ENCODE assay signal across 27 mouse cellular contexts in the genomic region with DNA sequence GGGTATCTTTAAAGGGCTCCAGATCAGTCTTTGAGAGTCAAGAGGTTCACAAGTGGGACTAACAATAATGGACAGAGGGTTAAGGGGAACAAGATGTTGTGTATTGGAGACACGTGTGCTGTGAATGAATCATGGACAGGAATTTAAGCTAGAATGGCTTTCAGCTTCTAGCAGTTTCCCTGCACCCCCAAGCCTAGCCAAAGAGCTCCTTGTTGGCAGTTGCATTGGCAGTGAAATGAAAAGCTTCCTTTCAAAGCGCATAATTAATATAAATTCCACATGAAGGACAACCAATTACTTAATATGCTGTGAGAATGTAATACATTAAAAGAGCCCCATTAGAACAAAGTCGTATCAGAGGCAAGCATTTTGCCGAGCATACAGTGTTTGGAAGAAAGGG.
DNase-seq lines count a peak whose midpoint lies in the region; ATAC-seq and TF ChIP-seq lines count a peak whose summit lies in the region.
"Had no signal": no experiment of that assay in that cellular context is flagged by ENCODE, and none has a peak within 500 bp of the region (broad histone marks: within the 10 kb centered on the region; RNA-seq: fewer than 3 reads in every experiment).

No protein-coding gene starts in this region.

- H3K27ac ChIP-seq in forebrain, embryonic 14.5 days (ENCODE audit: low read depth, low read length) = no peak overlapping the region
- H3K27ac ChIP-seq in forebrain, embryonic 10.5 days = no peak overlapping the region
- H3K27ac ChIP-seq in heart, embryonic 10.5 days = no peak overlapping the region
- no peak overlapping the region for H3K27ac ChIP-seq in midbrain, embryonic 14.5 days (replicated peaks; ENCODE audit: low read depth, low read length)
- H3K27ac ChIP-seq in midbrain, embryonic 10.5 days (replicated peaks) = no peak overlapping the region
- H3K27ac ChIP-seq: embryonic facial prominence, embryonic 13.5 days; heart, embryonic 13.5 days; hindbrain, embryonic 13.5 days had no signal

- no peak for TF ChIP-seq POLR2A in brain, embryonic 14.5 days (IDR thresholded peaks at IDR 0.05; ENCODE audit: borderline replicate concordance, extremely low read depth, insufficient read depth, insufficient read length, poor library complexity, severe bottlenecking)

- peak; percentile 41 for DNase-seq in forebrain, embryonic 14.5 days (ENCODE audit: low spot score)
- no peak for DNase-seq in forebrain, embryonic 10.5 days (ENCODE audit: extremely low spot score, low spot score)
- peak; percentile 10 for DNase-seq in heart, embryonic 10.5 days (ENCODE audit: low spot score)
- DNase-seq in heart, postnatal 25 days (ENCODE audit: low spot score) = no peak
- DNase-seq in midbrain, embryonic 14.5 days = peak; percentile 9
- DNase-seq in midbrain, embryonic 10.5 days (ENCODE audit: low spot score) = no peak
- DNase-seq in brain, embryonic 14.5 days (ENCODE audit: low read depth) = peak; percentile 56
- DNase-seq: adrenal gland, adult 2 months; adrenal gland, postnatal 14 days; B cell, adult 2 months; cerebellum, adult 11-12 months; cerebellum, adult 8-10 months; cerebellum, postnatal 10 days; cerebellum, postnatal 36 days; gastrocnemius, postnatal 25 days; heart, adult 18-20 months; heart, postnatal 14 days; kidney, adult 18-20 months had no signal

- WGBS in forebrain, embryonic 14.5 days = 26% methylated on average over 4 of the region's 4 CpGs
- 77% methylated on average over 4 of the region's 4 CpGs for WGBS in forebrain, embryonic 10.5 days
- 78% methylated on average over 4 of the region's 4 CpGs for WGBS in heart, embryonic 10.5 days
- whole genome bisulfite sequencing in midbrain, embryonic 14.5 days = 78% methylated on average over 4 of the region's 4 CpGs
- WGBS in midbrain, embryonic 10.5 days = 90% methylated on average over 4 of the region's 4 CpGs

- H3K4me1 ChIP-seq in forebrain, embryonic 14.5 days (ENCODE audit: control insufficient read depth, insufficient read depth, low read length) = peaks cover 4% of the 10 kb centered on the region; the same call in 1 of the 2 replicates
- H3K4me1 ChIP-seq in forebrain, embryonic 10.5 days = peaks cover 25% of the 10 kb centered on the region
- H3K4me1 ChIP-seq in heart, embryonic 10.5 days = peaks cover 3% of the 10 kb centered on the region
- H3K4me1 ChIP-seq in midbrain, embryonic 14.5 days (ENCODE audit: control insufficient read depth, insufficient read depth, low read length) = no peaks in the 10 kb centered on the region
- H3K4me1 ChIP-seq in midbrain, embryonic 10.5 days = peaks cover 29% of the 10 kb centered on the region

- H3K36me3 ChIP-seq in forebrain, embryonic 14.5 days (ENCODE audit: control insufficient read depth, insufficient read depth, low read length) = no peaks in the 10 kb centered on the region
- H3K36me3 ChIP-seq in forebrain, embryonic 10.5 days (replicated peaks) = no peaks in the 10 kb centered on the region
- H3K36me3 ChIP-seq in heart, embryonic 10.5 days = no peaks in the 10 kb centered on the region
- H3K36me3 ChIP-seq in midbrain, embryonic 14.5 days (ENCODE audit: control insufficient read depth, insufficient read depth, low read length) = no peaks in the 10 kb centered on the region
- H3K36me3 ChIP-seq in midbrain, embryonic 10.5 days = no peaks in the 10 kb centered on the region
- H3K36me3 ChIP-seq: embryonic facial prominence, embryonic 13.5 days; G1E; heart, embryonic 13.5 days; hindbrain, embryonic 13.5 days had no signal

- no peak overlapping the region for H3K4me2 ChIP-seq in forebrain, embryonic 14.5 days (ENCODE audit: low read length)
- H3K4me2 ChIP-seq in midbrain, embryonic 14.5 days (ENCODE audit: low read length) = no peak overlapping the region
- H3K4me2 ChIP-seq: embryonic facial prominence, embryonic 13.5 days; heart, embryonic 13.5 days; hindbrain, embryonic 13.5 days had no signal

- H3K9me3 ChIP-seq in forebrain, embryonic 14.5 days (replicated peaks; ENCODE audit: control insufficient read depth, low read length) = no peaks in the 10 kb centered on the region
- H3K9me3 ChIP-seq in forebrain, embryonic 10.5 days = no peaks in the 10 kb centered on the region
- H3K9me3 ChIP-seq in heart, embryonic 10.5 days = no peaks in the 10 kb centered on the region
- 0 out of 2 replicates have a peak, but pooled peaks cover 4% of the 10 kb centered on the region for H3K9me3 ChIP-seq in midbrain, embryonic 14.5 days (ENCODE audit: control insufficient read depth, low read length)
- H3K9me3 ChIP-seq in midbrain, embryonic 10.5 days (replicated peaks) = no peaks in the 10 kb centered on the region
- H3K9me3 ChIP-seq: embryonic facial prominence, embryonic 13.5 days; G1E; heart, embryonic 13.5 days; hindbrain, embryonic 13.5 days had no signal

- no peak overlapping the region for H3K4me3 ChIP-seq in forebrain, embryonic 14.5 days (ENCODE audit: low read depth, low read length)
- no peak overlapping the region for H3K4me3 ChIP-seq in forebrain, embryonic 10.5 days
- H3K4me3 ChIP-seq in heart, embryonic 10.5 days = no peak overlapping the region
- H3K4me3 ChIP-seq in midbrain, embryonic 14.5 days (replicated peaks; ENCODE audit: low read depth, low read length) = no peak overlapping the region
- H3K4me3 ChIP-seq in midbrain, embryonic 10.5 days = no peak overlapping the region
- H3K4me3 ChIP-seq: embryonic facial prominence, embryonic 13.5 days; erythroblast, embryonic 14.5 days; heart, embryonic 13.5 days; hindbrain, embryonic 13.5 days had no signal

- TF ChIP-seq CTCF in brain, embryonic 14.5 days (IDR thresholded peaks at IDR 0.05; ENCODE audit: borderline replicate concordance, extremely low read depth, insufficient read depth, insufficient read length) = no peak

- no peak overlapping the region for H3K9ac ChIP-seq in forebrain, embryonic 14.5 days (ENCODE audit: low read length)
- H3K9ac ChIP-seq in midbrain, embryonic 14.5 days (replicated peaks; ENCODE audit: low read length) = no peak overlapping the region
- H3K9ac ChIP-seq: embryonic facial prominence, embryonic 13.5 days; heart, embryonic 13.5 days; hindbrain, embryonic 13.5 days had no signal

- intact Hi-C loops in heart, postnatal 25 days (cut with DNase I) = no loop called here

- ATAC-seq in forebrain, embryonic 14.5 days = no peak
- ATAC-seq in midbrain, embryonic 14.5 days (ENCODE audit: low FRiP score, low TSS enrichment) = no peak
- ATAC-seq: hindbrain, embryonic 16.5 days; inflammation-experienced regulatory T-cells, adult 6 months; intestine, embryonic 16.5 days had no signal

- H3K27me3 ChIP-seq in forebrain, embryonic 14.5 days (replicated peaks; ENCODE audit: control insufficient read depth, insufficient read depth, low read length) = no peaks in the 10 kb centered on the region
- H3K27me3 ChIP-seq in forebrain, embryonic 10.5 days (ENCODE audit: poor library complexity, severe bottlenecking) = peaks cover 15% of the 10 kb centered on the region; the same call in 1 of the 2 replicates
- H3K27me3 ChIP-seq in heart, embryonic 10.5 days (ENCODE audit: insufficient read depth, poor library complexity, severe bottlenecking) = peaks cover 23% of the 10 kb centered on the region; the same call in 1 of the 2 replicates
- no peaks in the 10 kb centered on the region; the same call in 1 of the 2 replicates for H3K27me3 ChIP-seq in midbrain, embryonic 14.5 days (ENCODE audit: control insufficient read depth, insufficient read depth, low read length)
- 0 out of 2 replicates have a peak, but pooled peaks cover 3% of the 10 kb centered on the region for H3K27me3 ChIP-seq in midbrain, embryonic 10.5 days (ENCODE audit: low read depth, poor library complexity, severe bottlenecking)
- H3K27me3 ChIP-seq: CH12.LX; embryonic facial prominence, embryonic 13.5 days had no signal

Comparison
In these comparisons a context has a peak if more than half of its experiments do, and no peak if none do; other contexts are left out.
1. DNase-seq: peak in forebrain, embryonic 14.5 days (single experiment), heart, embryonic 10.5 days (single experiment), midbrain, embryonic 14.5 days (single experiment) and brain, embryonic 14.5 days (single experiment); none in forebrain, embryonic 10.5 days (single experiment), heart, postnatal 25 days (single experiment) and midbrain, embryonic 10.5 days (single experiment).